Mouse (Mus musculus) megakaryocyte progenitor cell, adult 5-6 weeks (primary cell): ENCODE results near the gene Eif5. TPM values are rescaled to one million over a fixed set of nuclear protein-coding genes. Genes with fewer than 3 reads are reported as not detected.
"Not testable (repeated sequence)": the region's sequence is repeated elsewhere in the genome, so short reads cannot be mapped to it uniquely, and the experiment has no call there.

Experiments
- ATAC-seq: replicated peaks from 2 replicates; pipeline ENCODE4 v1.8.0; 2016; ENCODE audit warnings: mild to moderate bottlenecking, moderate TSS enrichment, inconsistent platforms; ENCODE audit not compliant: poor library complexity
- total RNA-seq, 2 experiments: library from RNA; stranded (forward) in 1 of 2; stranded (reverse) in 1 of 2; fragments of 157-497, 149-512 nt in 1 of 2; fragments of 200-1000 nt in 1 of 2; gene quantifications; 2 replicates each; pipeline versions ENCODE4 v1.2.3 to v1.2.4; 2015 to 2017

Eif5 gene
- 349 and 403 TPM in 2 replicates for total RNA-seq (2015)
- total RNA-seq (2017) = 221 and 322 TPM in 2 replicates

DNA sequence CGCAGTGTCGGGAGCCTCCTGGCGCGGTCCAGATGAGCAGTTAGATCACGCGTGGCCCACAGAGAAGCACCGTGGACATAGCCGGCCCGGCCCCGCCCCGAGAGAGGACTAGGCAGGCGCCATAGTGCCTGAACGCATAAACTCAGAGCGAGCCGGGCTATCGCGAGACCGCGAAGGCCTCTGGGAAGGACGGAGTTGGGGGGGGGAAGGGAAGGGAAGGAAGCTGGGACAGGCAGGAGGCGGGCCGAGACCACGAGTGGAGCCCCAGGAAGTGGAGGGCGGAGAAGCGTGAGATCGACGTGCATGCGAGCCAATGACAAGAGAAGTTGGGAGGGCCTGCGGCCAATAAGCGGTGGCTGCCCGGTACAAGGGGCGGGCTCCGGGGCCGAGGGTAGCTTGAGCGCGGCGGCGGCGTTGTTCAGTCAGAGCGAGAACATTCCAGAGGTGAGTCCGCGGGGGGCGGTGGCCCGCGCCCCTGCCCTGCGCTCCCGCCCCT, at the start of gene Eif5:
Gene Eif5, plus strand, starts transcription at position 221 of the 496 bp plus-strand sequence.
- peak; percentile 87 for ATAC-seq

DNA sequence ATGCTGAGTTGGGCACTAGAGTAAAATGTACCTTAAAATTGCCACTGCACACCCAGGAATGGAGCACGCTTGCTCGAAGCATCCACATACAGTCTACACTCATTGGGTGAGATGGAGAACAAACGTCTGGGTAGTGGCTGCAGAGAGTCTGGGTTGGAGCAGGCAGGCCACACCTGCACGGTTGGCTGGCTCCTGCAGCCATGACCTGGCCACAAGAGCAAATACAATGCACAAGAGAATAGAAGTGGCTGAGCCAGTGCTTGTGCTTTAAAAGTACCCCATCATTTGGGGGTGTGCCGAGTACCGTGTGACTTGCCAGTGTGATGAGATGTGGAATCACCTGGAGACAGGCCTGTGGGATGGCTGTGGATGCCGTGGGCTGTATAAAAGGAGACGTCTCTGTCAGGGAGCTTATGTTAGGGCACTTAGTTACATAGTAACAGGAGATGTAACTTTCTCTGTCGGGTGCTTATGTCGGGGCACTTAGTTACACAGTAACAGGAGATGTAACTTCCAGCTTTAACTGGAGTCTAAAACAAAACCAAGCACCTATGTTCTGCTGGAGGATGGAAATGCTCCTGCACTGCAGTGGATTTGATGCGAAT, 48.5 kb upstream of the Eif5 start:
- no peak for ATAC-seq

DNA sequence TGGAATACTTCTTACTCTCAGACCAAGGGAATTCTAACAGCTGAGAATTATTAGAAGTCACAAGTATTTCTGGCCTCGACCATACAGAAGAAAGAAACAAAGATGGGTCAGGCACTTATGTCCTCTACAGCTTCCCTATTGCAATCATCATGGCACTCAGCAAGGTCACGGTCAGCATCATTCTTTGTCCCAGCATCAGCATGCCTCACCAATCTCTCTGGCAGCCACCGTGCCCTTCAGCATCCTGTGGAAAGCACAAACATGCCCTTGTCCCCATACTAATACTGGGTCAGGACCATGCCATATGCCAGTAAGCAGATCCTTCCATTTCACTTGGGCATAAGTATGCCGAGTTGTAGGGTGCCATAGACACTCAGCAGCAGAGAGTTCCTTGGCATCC, 42.9 kb upstream of the Eif5 start:
- no peak for ATAC-seq

DNA sequence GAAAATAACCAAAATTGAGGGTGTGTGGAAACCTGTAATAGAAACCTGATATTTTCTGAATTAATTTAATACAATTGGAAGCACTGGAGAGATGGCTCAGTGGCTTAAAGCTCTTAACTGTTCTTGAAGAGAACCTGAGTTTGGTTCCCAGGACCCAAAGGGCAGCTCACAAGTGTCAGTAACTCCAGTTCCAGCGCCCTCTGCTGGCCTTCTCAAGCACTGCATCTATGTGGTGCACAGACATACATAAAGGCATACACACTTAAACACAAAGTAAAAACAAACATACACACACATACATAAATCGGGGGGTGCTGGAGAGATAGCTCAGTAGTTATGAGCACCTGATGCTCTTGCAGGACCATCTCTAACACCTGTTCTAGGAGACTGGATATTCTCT, 40.7 kb upstream of the Eif5 start:
- no peak for ATAC-seq

DNA sequence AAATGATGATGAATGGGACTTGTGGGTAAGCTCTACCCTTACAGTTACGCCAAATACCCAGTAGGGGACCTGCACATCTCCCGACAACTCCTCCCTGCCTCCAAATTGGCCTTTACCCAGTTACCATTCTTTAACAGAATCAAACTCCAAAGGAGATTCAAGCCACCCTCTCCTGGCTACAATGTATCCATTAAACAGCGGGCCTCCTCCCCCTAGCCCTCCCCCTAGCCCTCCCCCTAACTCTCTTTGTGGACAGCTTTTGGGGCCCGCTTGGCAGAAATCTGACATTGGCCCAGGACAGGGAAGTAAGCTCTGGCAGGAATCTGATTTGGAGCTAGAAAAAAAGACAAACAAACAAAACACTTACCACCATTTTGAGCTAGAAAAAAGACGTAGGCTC, 38.2 kb upstream of the Eif5 start:
- no peak for ATAC-seq

DNA sequence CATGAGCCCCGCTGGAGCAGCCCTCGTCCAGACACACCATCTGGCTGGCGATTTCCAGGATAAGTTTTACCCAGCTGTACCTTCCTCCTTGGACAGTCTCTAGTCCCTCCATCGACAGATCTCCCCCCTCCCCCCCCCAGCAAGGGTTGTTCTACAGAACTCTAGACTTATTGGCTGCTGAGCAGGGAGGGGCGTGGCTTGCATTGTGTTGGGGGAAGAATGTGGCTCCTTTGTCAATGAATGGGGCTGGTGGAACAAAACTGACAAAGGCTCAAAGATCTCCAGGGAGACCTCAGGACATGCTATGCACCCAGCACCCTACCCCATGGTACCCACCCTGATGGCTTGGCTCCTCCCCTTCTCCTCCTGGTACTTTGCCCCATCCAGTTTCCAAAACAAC, 37.1 kb upstream of the Eif5 start:
- no peak for ATAC-seq

DNA sequence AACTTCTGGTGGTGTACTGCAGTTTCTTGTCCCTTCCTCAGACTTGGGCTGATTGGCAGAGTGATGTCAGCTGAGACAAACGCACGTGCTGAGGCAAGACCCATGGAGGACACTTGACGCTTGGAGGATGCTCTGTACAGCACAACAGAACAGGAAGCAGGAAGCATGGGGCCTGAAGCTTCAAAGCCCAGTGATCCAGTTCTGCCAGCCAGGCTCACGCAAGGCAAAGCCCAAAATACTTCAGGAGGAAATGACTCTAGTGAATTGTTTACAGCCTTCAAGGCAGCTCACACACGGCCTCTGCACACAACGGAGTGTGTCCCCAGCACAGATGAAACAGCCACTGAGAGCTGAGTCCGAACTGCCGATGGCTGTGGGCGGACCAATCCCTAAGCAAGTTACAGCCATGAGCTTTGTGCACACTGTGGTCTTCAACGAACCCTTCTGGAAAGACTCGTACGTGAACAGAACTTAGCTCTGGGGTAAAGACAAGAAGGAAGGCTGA, 34.7 kb upstream of the Eif5 start:
- ATAC-seq = no peak

DNA sequence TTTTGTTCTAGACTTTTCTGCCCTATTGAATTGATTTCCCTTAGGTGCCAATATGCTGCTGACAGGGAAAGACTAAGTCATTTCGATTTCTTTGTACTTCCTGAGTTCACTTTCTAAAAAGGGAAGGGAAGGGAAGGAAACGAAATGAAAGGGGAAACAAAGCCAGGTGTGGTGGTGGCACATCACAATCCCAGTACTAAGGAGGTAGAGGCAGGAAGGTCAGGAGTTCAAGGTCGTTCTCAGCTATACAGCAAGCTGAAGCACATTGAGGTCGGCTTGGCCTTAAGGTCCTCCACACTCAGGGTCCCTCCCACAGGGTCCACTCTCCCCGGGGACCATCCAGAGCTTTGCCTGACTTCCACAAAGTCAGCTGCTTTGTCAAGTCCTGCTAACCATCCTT, 34.2 kb upstream of the Eif5 start:
- no peak for ATAC-seq

DNA sequence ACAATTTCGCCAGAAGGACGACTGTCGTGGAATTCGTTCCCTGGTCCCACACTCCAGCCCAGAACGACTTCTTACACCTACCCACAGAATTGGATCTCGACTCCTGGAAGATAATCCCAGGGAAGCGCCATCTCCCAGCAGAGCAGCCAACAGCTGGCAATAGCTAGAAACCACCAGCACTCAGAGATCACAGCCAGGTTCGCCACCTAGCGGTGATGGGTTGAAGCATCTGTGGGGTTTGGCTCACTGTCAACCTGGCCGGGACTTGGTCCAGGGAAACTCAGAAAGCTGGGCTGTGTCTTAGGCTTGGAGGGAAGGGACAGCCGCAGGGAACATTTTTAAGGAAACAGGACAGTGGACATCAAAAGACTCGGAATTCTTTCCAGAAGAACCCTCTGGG, 32.9 kb upstream of the Eif5 start:
- peak; percentile 95 for ATAC-seq

DNA sequence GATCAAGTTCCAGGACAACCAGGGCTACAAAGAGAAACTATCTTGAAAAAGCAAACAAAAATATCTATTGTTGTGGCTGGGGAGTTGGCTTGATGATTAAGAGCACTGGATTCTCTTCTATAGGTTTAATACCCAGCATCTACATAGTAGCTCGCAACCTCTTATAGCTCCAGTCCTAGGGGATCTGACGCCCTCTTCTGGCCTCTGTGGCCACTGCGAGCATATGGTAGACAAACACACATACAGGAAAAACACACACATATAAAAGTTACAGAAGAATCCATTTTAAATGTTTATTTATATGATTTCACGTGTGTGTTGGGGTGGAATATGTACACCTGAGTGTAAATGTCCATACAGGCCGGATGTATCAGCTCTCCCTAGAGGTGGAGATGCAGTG, 30.8 kb upstream of the Eif5 start:
- 0 out of 2 replicates have a peak, but pooled peaks have one; percentile 34 for ATAC-seq

DNA sequence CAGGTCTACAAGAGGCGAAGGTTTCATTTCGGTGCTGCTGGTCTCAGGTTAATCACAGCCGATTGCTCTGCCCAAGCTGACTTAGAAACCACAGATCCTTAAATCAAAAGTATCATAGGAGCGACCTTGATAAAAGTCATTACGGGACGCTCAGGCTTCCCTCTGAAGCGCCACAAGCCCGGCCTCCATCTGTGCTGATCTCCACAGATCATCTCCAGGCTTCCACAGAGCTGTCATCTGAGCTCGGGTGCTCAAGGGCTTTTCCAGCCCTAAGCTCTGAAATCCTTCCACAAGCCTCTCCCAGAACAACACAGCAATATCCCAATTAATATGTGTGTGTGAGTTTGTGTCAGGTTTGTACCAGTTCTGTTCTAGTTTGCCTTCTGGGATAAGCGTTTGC, 29.9 kb upstream of the Eif5 start:
- no peak for ATAC-seq

DNA sequence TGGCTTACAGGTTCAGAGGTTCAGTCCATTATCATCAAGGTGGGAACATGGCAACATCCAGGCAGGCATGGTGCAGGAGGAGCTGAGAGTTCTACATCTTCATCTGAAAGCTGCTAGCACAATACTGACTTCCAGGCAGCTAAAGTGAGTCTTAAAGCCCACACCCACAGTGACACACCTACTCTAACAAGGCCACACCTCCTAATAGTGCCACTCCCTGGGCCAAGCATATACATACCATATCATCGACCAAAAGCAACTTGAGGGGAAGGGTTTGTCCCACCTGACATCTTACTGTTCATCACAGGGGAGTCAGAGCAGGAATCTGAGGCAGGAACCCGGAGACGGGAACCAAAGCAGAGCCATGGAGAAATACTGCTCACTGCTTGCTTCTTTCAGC, 29.4 kb upstream of the Eif5 start:
- not testable (repeated sequence) for ATAC-seq

DNA sequence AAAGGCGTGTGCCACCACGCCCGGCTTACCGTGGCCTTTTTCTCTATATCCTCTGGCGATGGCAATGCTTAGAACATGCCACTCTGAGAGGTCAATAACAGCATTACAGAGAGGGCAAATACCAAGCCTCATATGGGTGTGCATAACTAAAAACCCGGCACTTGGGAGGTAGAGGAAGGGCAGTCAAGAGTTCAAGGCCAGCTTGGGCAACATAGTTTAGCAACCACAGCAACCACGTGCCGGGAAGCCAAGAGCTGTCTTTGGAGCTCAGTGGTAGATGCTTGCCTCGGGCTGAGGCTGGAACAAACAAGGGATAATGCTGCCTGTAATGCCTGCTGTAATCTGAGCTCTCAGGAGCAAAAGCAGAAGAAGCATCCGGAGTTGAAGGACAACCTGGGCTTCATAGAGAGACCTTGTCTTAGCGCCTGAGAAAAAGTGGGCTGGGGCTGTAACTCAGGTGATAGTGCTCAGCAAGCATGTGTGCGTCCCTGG, 25.2 kb upstream of the Eif5 start:
- no peak for ATAC-seq

DNA sequence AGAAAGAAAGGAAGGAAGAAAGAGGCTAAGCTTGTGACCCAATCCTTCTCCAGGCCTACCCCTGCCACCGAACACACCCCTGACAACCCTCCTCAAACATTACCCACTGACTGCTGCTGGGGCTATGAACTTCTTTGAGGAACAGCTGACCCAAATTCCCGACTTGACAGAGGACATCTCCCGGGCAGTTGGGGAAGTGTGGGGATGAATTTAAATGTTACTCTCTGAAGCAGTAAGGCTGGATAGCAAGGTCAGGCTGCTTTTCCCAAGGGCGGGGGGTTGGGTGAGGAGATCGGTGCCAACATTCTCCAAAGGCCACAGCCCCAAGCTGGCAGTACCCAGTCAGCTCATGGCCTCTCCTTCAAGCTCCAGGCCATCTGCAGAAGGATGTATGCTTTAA, 24.1 kb upstream of the Eif5 start:
- ATAC-seq = no peak

DNA sequence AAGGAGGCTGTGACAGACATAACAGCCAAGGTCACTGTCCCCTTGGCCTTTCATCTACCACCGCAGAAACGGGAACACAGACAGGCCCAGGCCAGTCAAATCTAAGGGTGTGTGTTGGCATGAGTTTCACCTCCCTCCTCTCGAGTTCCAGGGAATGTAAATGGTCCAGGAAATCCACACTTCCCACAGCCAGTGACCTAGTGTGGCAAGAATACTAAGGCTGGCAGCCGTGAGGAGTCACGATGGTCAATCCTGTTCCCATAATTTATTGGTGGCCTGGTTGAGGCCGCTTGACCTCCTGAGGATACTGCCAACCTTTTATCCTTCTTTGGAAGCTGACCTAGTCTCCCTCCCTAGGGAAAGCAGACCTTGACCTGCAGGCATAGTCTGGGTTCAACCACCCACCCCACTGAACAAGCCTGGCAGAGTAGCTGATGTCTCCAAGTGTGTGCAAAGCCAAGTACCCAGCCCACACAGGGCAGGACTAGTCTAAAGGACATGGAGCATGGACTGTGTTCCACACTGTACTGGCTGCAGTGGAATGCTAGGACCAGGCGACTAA, 23.5 kb upstream of the Eif5 start:
- ATAC-seq = no peak

DNA sequence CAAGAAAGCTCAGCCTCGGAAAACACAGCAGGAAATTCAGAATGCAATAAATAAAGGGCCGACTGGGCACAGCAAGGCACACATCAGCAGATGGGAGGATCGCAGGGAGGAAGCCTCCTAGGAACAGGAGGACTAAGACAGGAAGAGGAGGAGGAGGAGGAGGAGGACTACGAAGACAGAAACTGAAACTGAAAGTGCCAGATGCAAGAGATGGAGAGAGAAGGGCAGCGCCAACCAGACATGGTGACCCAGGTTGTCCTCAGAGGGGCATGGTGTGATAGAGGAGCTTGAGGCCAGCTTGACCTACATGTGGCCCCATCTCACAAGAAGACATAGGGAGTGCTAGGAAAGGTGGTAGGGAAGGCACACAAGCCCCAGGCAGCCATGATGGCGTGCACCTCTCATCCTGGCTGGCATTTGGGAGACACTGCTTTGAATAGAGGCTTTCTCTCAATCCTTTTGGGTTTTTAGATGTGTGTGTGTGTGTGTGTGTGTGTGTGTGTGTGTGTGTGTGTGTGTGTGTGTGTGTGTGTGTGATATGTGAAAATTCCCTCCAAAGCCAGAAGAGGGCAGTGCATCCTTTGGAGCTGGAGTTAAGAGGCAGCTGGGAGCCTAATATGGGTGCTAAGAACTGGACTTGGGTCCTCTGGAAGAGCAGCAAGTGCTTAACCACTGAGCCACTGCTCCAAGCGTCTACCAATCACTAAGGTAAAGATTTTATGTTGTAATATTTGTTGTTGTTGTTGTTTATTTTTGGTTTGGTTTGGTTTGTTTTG, 22.8 kb upstream of the Eif5 start:
- peak; percentile 24 for ATAC-seq

DNA sequence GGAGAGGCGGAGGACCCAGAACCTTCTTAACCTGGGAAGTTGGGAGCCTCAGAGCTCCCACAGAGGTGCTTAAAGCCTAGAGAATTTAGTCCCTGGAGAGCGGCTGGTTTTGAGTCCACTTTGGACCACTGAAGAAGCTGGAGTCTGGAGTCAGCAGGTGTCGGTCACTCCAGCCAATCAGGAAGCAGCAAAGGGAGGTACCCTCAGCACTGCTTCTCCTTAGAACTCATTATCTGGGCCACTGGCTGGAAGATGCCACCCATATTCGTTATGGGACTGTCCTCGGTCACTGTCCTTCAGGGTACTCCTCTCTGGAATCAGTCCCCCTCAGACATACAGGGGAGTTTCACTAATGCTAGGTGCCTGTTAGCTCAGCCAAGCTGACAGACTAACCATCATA, 21.9 kb upstream of the Eif5 start:
- ATAC-seq = no peak

DNA sequence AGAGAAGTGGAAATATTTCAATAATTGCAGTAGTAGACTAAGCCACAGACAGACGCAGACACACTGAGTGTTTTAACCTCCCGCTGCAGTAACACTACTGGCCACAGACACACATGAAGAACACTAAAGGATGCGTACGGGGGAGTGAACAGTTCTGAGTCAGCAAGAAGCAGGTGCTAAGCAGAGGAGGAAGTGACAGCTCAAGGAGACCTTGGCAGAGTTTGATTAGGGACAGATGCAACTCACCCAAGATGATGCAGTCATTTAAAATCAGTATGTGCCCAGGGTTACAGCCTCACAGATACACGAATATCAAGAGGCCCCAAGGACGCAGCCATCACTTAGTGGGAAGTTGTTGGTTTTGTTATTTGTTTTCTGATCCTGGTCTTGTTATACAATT, 21.0 kb upstream of the Eif5 start:
- peak; percentile 64 for ATAC-seq

DNA sequence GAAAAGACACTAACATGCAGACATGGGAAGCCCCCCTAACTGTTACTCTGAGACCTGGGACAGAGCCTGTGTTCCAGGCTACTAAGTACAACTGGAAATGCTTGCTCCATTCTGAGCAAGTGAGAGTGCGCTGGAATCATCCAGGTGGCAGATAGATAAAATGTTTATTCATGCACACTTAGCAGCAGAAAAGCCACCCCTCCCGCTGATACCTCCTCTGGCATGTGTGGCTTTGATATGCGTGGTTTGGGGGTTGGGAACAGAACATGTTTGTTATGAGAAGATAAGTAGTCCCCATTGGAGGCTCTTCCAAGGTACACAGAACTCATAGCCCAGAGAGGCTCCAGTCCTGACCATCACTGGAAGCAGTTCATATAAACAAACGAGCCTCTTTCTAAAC, 19.9 kb upstream of the Eif5 start:
- peak; percentile 90 for ATAC-seq

DNA sequence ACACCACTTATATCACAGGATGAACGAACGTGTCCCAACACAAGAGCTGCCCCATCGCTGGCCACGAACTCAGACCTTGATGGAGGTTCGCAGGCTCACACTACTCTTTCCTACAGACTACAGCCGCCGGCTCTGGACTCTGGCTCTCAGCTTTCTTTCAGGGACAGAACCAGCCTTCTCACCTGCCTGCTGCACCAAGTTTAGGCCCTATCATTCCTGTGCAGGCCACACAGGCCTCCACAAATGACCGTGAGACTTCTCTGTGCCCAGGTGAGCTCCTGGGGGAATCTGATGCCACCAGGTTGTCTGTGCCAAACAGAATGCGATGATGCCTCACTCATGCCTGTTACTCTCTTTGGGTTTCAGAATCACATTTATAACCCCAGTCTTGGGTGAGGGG, 19.4 kb upstream of the Eif5 start:
- 0 out of 2 replicates have a peak, but pooled peaks have one; percentile 3 for ATAC-seq

DNA sequence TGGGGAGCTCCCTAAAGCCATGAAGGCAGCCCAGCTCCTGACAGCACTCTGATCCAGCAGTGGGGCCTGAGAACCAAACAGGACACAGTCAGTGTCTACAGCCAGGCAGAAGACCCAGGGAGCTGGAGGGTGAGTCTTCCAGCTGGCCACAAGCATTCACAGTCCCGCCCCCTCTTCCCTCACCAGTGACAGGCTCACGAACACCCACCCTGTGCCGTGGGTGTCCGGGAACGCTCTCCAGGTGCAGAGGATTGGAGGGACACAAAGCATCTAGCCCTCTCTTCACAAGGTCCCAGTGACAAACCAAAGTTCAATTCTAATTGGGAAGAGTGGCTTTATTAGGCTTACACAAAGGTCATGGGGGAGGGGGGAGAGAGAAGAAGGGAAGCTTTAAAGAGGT, 18.0 kb upstream of the Eif5 start:
- no peak for ATAC-seq

DNA sequence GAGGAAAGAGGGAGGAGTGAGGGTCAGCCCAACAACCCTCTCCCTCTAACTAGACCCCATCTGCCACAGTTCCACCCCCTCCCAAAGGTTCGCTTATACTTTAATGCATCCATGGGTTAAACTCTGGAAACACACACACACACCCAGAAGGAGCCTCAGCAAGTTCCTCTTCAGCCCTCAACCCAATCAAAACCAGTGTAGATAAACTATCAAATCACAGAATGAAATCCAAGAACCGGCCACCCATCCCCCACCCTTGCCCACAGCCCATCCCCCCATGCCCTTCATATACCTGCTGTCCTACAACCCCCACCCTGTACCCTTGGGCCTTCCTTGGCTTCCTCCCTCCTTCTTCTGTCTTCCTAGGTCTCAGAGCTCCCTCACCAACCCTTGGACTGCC, 16.8 kb upstream of the Eif5 start:
- no peak for ATAC-seq
